Mouse (Mus musculus): Measurements from ENCODE around the gene Oas3.

GRCm38 (mm10) chr5:120811951-120812819, 34.7 kb upstream of the Oas3 start, which contains the start of gene Oas1c:
- TF ChIP-seq EP300 (IDR thresholded peaks at IDR 0.05; ENCODE audit: low read depth), result no peak
- no peak for TF ChIP-seq CTCF (IDR thresholded peaks at IDR 0.05; ENCODE audit: low read depth)
